Comparison of ENCODE assay signal across 8 mouse cellular contexts in genomic region chr4:45185331-45185669, GRCm38 (mm10). TPM values are rescaled to one million over a fixed set of nuclear protein-coding genes. Genes with fewer than 3 reads are reported as not detected.
DNase-seq lines count a peak whose midpoint lies in the region; ATAC-seq lines count a peak whose summit lies in the region.

No protein-coding gene starts in this region.

- no peak for DNase-seq in heart, postnatal 36 days
- DNase-seq in R1 (ENCODE audit: low read depth, low spot score) = peak; percentile 24
- no peak for DNase-seq in hindbrain, embryonic 10.5 days (ENCODE audit: low spot score)
- DNase-seq in frontal cortex, postnatal 36 days (ENCODE audit: low spot score in 2 of 2) = no peak
- no peak for DNase-seq in ovary, postnatal 14 days (ENCODE audit: low spot score)
- no peak for DNase-seq in adipocyte (ENCODE audit: low spot score)

- peak overlapping the region; percentile 74 for H3K4me3 ChIP-seq in heart, embryonic 16.5 days (ENCODE audit: low read length)
- H3K4me3 ChIP-seq in hindbrain, embryonic 10.5 days = peak overlapping the region; percentile 77
- H3K4me3 ChIP-seq in midbrain, embryonic 12.5 days = peak overlapping the region; percentile 67

- intact Hi-C loops in heart, postnatal 36 days (cut with DNase I) = no loop called here

- WGBS in heart, embryonic 16.5 days = 6% methylated on average over 10 of the region's 10 CpGs
- 2% methylated on average over 10 of the region's 10 CpGs for WGBS in hindbrain, embryonic 10.5 days
- under 1% methylated on average over 10 of the region's 10 CpGs for WGBS in midbrain, embryonic 12.5 days

- H3K9me3 ChIP-seq in heart, embryonic 16.5 days (replicated peaks; ENCODE audit: control insufficient read depth, low read length) = no peaks in the 10 kb centered on the region
- H3K9me3 ChIP-seq in hindbrain, embryonic 10.5 days = no peaks in the 10 kb centered on the region
- H3K9me3 ChIP-seq in midbrain, embryonic 12.5 days = no peaks in the 10 kb centered on the region

- ATAC-seq in heart, embryonic 16.5 days (replicated peaks; ENCODE audit: extremely low read depth, insufficient read depth, low FRiP score) = no peak; the same call in 1 of the 2 replicates
- no peak; the same call in none of the 2 replicates for ATAC-seq in midbrain, embryonic 12.5 days (ENCODE audit: low FRiP score, low read depth)

- H3K9ac ChIP-seq in heart, embryonic 16.5 days (ENCODE audit: low read length) = peak overlapping the region; percentile 77
- H3K9ac ChIP-seq in midbrain, embryonic 12.5 days (replicated peaks) = peak overlapping the region; percentile 67

- no peak overlapping the region for H3K27ac ChIP-seq in heart, embryonic 16.5 days (ENCODE audit: low read length)
- H3K27ac ChIP-seq in hindbrain, embryonic 10.5 days = peak overlapping the region; percentile 87; the same call in 1 of the 2 replicates
- no peak overlapping the region for H3K27ac ChIP-seq in midbrain, embryonic 12.5 days (replicated peaks)

- H3K36me3 ChIP-seq in heart, embryonic 16.5 days (ENCODE audit: control insufficient read depth, insufficient read depth) = no peaks in the 10 kb centered on the region
- no peaks in the 10 kb centered on the region for H3K36me3 ChIP-seq in hindbrain, embryonic 10.5 days
- H3K36me3 ChIP-seq in midbrain, embryonic 12.5 days = no peaks in the 10 kb centered on the region

- H3K4me2 ChIP-seq in heart, embryonic 16.5 days (ENCODE audit: low read depth, low read length) = peak overlapping the region; percentile 98
- H3K4me2 ChIP-seq in midbrain, embryonic 12.5 days (replicated peaks) = peak overlapping the region; percentile 99

- peaks cover 10% of the 10 kb centered on the region; the same call in 1 of the 2 replicates for H3K27me3 ChIP-seq in heart, embryonic 16.5 days (ENCODE audit: control insufficient read depth, insufficient read depth, low read length)
- H3K27me3 ChIP-seq in hindbrain, embryonic 10.5 days (ENCODE audit: insufficient read depth, poor library complexity, severe bottlenecking) = peaks cover 67% of the 10 kb centered on the region
- H3K27me3 ChIP-seq in midbrain, embryonic 12.5 days = peaks cover 64% of the 10 kb centered on the region

- H3K4me1 ChIP-seq in heart, embryonic 16.5 days (ENCODE audit: control insufficient read depth, insufficient read depth, low read length) = peaks cover 10% of the 10 kb centered on the region; the same call in 1 of the 2 replicates
- H3K4me1 ChIP-seq in hindbrain, embryonic 10.5 days (replicated peaks) = peaks cover 19% of the 10 kb centered on the region
- H3K4me1 ChIP-seq in midbrain, embryonic 12.5 days = peaks cover 20% of the 10 kb centered on the region

RNA-seq across cellular contexts. Expression of gene Frmpd1, which starts 0.6 kb away (rescaled TPM):
- 1.2 and 1.4 TPM in 2 replicates for polyA plus RNA-seq in heart, embryonic 16.5 days (2015; fragmentation: Nextera tagmentation; extraction: Ambion mirVana)
- under 1 TPM; 0.22 to 0.67 TPM for total RNA-seq in heart, postnatal 36 days (2021)
- polyA plus RNA-seq in hindbrain, embryonic 10.5 days (2016; fragmentation: Nextera tagmentation; extraction: Ambion mirVana) = 1.5 and 1.8 TPM in 2 replicates
- polyA plus RNA-seq in midbrain, embryonic 12.5 days (2016; fragmentation: Nextera tagmentation; extraction: Ambion mirVana) = 2.0 and 2.1 TPM in 2 replicates
